Mouse (Mus musculus) ovary, postnatal 14 days (tissue): ENCODE measurements around the gene Gm7879.
"Not testable (repeated sequence)": the region's sequence is repeated elsewhere in the genome, so short reads cannot be mapped to it uniquely, and the experiment has no call there.

Source experiments
- DNase-seq: peaks from one replicate; pipeline ENCODE4 v3.0.0; 2022; ENCODE audit warnings: low spot score

Gm7879 gene

GRCm38 (mm10) chr5:43912844-43913243 lies at the start of gene Gm7879:
TSS of gene Gm7879 (plus strand) at chr5:43913144.
- not testable (repeated sequence) for DNase-seq

- DNase-seq = no peak
These were observed 49.3 kb upstream of the Gm7879 start for GRCm38 (mm10) chr5:43863642-43864041.

- DNase-seq = no peak
These were observed 47.6 kb upstream of the Gm7879 start for GRCm38 (mm10) chr5:43865316-43865715.

- no peak for DNase-seq
These were observed 44.7 kb upstream of the Gm7879 start, which contains the start of gene Cd38 for GRCm38 (mm10) chr5:43868253-43868652. TSS of gene Cd38 (plus strand) at chr5:43868553.

- DNase-seq = peak; percentile 12
These were observed 44.0 kb upstream of the Gm7879 start for GRCm38 (mm10) chr5:43868711-43869600.

GRCm38 (mm10) chr5:43871845-43872244 lies 41.1 kb upstream of the Gm7879 start:
- DNase-seq = no peak

GRCm38 (mm10) chr5:43872652-43873051 lies 40.3 kb upstream of the Gm7879 start:
- no peak for DNase-seq

GRCm38 (mm10) chr5:43882034-43882433 lies 30.9 kb upstream of the Gm7879 start:
- DNase-seq = no peak

GRCm38 (mm10) chr5:43885060-43885820 lies 27.7 kb upstream of the Gm7879 start:
- no peak for DNase-seq

GRCm38 (mm10) chr5:43892386-43892785 lies 20.6 kb upstream of the Gm7879 start:
- DNase-seq = peak; percentile 24

GRCm38 (mm10) chr5:43894113-43894512 lies 18.8 kb upstream of the Gm7879 start:
- peak; percentile 38 for DNase-seq

GRCm38 (mm10) chr5:43895931-43896330 lies 17.0 kb upstream of the Gm7879 start:
- no peak for DNase-seq

- DNase-seq = no peak
These were observed 8.3 kb upstream of the Gm7879 start for GRCm38 (mm10) chr5:43904685-43905084.

- DNase-seq = no peak
These were observed 3.7 kb upstream of the Gm7879 start for GRCm38 (mm10) chr5:43909213-43909612.

GRCm38 (mm10) chr5:43910006-43910405 lies 2.9 kb upstream of the Gm7879 start:
- DNase-seq = no peak

- DNase-seq = no peak
These were observed 2.4 kb downstream of the Gm7879 start for GRCm38 (mm10) chr5:43915261-43915886.

GRCm38 (mm10) chr5:43921877-43922276 lies 8.9 kb downstream of the Gm7879 start:
- no peak for DNase-seq

- peak; percentile 50 for DNase-seq
These were observed 11.0 kb downstream of the Gm7879 start for GRCm38 (mm10) chr5:43923933-43924332.

GRCm38 (mm10) chr5:43927729-43928128 lies 14.8 kb downstream of the Gm7879 start:
- DNase-seq = no peak

- DNase-seq = no peak
These were observed 20.3 kb downstream of the Gm7879 start for GRCm38 (mm10) chr5:43933269-43933668.

- DNase-seq = no peak
These were observed 34.5 kb downstream of the Gm7879 start for GRCm38 (mm10) chr5:43947330-43947977.
